Mouse (Mus musculus): ENCODE results near the gene Macrod2.

- TF ChIP-seq CTCF (IDR thresholded peaks at IDR 0.05; ENCODE audit: borderline replicate concordance, insufficient read depth, low read depth, low read length) (no peak), POLR2A (IDR thresholded peaks at IDR 0.05; ENCODE audit: borderline replicate concordance, insufficient read depth, low read length) (no peak)
Observed at GRCm38 (mm10) chr2:140732616-140733183, 337.6 kb downstream of the Macrod2 start.

Measured in cerebellum, adult 2 months (tissue).